Mouse (Mus musculus) spleen, embryonic (tissue): ENCODE data around the gene Hdac7.

Source experiments
- CTCF ChIA-PET: fragments of 350-600 bp; sonication (Branson Sonifier 250); formaldehyde crosslinking; loops from one replicate; lab custom pipeline; 2022; lab: Charles Lee

Hdac7 gene

DNA sequence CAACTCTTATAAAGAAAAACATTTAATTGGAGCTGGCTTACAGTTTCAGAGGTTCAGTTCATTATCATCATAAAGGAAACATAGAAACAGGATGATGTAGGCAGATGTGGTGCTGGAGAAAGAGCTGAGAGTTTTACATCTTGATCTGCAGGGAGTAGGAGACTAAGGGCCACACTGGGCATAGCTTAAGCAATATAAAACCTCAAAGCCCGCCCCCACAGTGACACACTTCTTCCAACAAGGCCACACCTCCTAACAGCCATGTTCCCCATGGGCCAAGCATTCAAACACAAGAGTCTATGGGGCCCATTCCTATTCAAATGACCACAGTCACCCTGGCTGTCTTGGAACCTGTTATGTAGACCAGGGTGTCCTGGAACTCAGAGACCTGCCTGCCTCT lies 64.7 kb downstream of the Hdac7 start:
- CTCF ChIA-PET, result interaction anchor here (0.7 kb wide), 1 partner anchor 15 kb away, joined by 3 read pairs; no protein-coding TSS in a partner anchor

DNA sequence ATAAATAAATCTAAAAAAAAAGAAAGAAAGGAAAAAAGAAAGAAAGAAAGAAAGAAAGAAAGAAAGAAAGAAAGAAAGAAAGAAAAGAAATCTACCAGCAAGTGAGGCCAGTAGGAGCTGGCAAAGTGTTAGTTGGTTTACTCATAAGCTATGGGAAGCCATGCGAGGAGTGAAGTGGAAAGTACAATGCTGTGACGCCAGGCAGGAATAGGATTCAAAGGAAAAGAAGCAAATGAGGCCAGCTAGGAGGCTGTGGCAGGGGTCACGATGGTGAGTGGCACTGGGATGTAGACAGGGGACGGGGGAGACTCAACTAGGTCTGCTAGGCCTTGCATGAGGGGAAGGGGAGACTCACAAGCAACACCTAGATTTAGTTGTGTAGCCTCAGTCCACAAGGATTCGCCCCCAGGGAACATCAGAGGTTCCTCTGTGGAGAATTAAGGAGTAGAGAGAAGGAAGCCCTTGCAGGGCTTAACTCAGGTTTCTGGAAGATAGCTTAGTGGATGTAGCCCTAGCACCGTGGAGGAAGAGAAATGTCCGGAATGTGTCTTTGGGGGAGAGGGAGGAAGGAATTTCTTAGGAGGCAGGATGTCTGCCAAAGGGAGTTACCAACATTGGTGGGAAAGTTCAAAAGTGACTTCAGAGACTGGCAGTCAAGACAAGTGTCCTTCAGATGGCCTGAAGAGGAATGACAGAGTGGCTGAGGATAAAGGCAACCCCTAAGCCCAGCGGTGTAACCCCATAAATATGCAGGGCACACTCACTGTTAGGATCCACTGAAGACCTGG lies 65.8 kb downstream of the Hdac7 start, which contains the start of gene Slc48a1:
Slc48a1 (plus strand) TSS at position 210 of the 788 bp plus-strand sequence.
- CTCF ChIA-PET, result no interaction called here

DNA sequence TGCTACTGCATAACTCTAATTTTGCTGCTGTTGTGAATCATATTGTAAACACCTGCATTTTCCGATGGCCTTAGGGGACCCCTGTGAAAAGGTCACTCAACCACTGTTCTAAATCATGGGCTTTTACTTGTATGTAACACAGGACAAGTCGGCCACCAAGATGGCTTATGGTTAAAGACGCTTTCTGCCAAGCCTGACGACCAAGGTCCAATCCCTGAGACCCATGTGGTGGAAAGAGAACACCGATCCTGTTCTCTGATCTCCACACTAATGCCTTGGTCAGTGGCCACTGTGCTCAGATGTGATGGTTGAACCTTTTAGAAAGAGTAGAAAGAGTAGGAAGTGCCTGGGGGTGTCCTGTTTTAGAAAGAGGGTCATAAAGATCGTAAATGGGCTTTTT lies 67.4 kb downstream of the Hdac7 start:
- CTCF ChIA-PET, result interaction anchor here (2.0 kb wide), 1 partner anchor 59 kb away, joined by 9 read pairs; no protein-coding TSS in a partner anchor

DNA sequence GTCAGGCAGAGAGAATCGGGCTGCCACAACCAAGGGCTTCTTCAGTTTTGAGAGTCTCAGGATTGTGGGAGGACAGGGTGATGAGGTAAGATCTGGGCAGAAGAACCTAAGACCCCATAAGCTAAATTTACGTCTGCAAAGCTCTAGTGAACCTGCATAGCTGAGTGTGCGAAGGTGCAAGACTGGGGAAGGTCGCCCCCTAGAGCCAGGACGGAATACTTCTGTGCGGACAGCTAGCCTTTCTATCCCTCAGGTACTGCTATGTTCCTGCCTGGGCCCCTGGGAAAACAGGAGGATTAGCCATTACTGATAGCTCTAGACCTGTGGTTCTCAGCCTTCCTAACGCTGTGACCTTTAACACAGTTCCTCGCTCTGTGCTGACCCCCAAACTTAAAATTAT lies 67.8 kb downstream of the Hdac7 start:
- CTCF ChIA-PET, result interaction anchor here (2.0 kb wide), 1 partner anchor 59 kb away, joined by 9 read pairs; no protein-coding TSS in a partner anchor

DNA sequence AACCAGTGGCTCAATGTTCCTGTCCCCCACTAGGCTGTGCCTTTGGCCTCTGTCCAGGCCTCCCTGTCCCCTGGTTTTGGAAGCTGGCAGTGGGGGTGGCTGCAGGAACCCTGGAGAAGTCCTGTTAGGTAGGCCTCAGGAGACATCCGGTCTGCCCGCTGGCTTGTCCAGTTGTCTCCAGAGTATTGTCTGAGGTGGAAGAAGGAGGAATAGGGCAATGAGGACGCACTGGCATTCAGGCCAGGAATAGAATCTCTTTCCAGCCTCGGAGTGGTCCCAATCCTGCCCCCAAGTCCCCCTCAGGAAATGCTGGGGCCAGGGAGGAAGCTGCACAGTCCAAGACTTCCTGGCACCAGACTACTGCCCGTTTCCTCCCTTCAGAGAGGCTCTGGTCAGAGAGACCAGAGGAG lies 70.3 kb downstream of the Hdac7 start:
- CTCF ChIA-PET, result no interaction called here

DNA sequence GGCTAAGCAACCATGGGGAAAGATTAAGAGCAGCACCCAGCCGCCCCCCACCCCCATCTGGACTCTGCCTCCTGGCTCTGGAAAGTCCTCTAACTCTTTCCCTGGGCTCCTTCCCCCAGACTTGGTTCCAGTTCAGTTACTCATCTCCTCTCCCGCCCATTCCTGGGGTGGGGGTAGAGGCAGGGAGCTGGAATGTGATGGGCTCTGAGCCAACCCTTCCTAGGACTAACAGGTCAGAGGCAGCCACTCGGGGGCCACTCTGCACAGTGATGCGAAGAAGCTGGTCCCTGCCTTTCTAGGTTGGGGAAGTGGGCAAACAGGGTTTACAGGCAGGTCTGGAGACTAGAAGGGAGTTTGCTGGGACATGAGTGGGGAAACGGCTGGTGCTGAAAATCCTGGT lies 71.2 kb downstream of the Hdac7 start:
- CTCF ChIA-PET, result no interaction called here

DNA sequence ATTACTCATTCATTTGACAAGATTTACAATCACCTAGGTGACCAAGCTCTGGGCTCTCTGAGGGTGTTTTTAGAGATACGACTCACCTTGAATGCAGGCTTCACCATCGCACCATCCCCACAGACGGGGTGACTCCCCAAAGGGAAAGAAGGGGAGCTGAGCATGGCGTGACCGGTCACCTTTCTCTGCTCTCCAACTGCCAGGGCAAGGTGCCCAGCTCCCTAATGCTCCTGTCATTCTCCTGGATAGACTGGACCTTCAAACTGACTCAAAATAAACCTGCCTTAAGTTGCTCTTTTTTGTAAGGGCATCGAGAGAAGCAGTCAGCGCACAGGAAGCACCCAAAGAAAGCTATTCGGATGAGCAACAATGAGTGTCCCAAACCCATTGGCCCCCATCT lies 74.0 kb downstream of the Hdac7 start:
- CTCF ChIA-PET, result interaction anchor here (1.3 kb wide), 1 partner anchor 52 kb away, joined by 3 read pairs; no protein-coding TSS in a partner anchor

DNA sequence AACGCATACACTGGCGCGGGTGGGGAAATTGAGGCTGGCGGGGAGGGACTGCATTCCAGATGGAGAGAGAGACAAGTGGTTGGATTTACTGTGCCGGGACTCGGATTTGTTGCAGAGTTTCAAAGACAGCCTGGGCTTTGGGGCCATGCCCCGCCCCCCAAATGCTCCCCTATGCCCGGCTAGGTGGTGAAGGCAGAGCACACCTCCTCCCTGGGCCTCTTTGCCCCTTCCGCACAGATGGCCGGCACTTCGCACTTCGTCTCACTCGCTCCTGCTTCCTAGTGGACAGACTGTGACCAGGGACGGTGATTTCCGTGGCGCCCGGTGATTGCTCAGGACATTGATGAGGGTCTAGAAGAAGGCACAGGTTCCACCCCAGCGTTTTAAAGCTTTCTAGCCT lies 76.1 kb downstream of the Hdac7 start:
- CTCF ChIA-PET, result interaction anchor here (1.6 kb wide), 1 partner anchor 48 kb away, joined by 7 read pairs; no protein-coding TSS in a partner anchor

DNA sequence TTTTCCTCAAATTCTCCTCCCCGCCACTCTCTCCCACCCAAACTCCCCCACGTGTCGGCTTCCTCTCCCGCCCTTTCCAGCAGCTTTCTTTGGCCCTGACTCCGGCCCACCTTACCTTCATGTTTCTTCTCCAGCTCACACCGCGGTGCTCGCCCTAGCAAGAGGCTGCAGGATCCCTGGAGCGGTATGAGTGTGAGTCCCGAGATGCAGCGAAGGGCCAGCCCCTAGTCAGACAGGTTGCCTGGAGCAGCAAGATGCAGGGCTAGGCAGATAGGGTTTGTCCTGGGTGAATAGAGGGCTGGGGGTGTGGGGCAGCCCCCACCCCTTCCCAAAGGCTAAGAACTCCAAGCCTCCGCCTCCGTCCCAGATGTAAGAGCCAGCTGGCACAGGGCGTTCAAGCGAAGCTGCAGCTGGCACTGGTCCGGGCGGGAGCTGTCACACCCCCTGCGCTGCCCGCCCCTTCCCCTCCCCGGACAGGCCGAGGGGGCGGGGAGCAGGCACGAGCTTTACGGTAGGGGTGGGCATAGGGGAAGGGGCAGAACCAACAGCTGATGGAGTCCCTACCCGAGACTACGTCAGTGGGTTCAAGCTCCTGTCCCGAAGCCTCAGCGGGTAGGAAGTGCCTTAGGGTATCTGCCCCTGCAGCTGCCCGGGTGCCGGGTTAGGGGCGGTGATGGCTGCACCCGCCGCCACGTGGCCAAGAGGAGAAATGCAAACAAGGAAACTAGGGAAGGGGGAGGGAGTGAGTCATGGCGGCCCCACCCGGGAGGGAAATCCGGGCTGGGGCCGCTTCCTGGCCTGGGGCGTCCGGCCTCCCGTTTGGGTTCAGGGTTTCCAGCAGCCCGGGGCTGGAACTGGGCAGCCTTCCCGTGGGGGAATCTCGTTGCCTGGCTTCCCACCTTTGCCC lies 76.8 kb downstream of the Hdac7 start, which contains the start of gene Rapgef3:
Rapgef3 (minus strand) TSS at position 693 of the 907 bp plus-strand sequence.
- CTCF ChIA-PET, result interaction anchor here (1.2 to 1.6 kb wide), 2 partner anchors 24 to 47 kb away, joined by 3 to 7 read pairs; no protein-coding TSS in a partner anchor

DNA sequence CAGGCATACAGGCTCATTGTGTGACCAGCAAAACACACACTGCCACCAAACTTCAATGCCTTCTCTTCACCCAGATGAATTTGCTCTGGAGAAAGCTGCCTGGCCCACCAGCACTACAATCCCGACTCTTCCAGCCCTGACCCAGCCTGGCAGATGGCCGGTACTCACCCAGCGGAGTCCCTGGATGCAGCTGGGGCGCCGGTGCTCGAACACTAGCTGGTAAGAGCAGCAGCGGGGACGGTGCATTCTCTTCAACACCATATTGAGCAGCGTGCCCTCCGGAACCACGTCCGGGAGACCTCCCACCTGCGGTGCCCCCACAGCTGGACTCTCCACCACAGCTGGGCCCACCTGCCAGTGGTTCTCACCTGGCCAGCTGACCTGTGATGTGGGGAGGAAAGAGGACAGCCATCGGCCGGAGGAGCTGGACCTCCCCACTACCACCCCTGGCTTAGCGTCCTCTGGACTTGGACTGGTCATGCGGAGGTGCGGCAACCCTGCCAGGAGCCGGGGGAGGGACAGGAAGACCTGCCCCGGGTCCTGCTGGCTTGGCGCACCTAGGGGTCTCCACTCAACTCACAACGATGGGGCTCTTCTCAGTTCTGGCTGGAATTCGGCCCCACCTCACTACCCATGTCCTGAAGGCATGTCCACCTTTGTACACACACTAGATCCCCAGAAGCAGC lies 77.6 kb downstream of the Hdac7 start:
- CTCF ChIA-PET, result interaction anchor here (1.2 to 1.6 kb wide), 2 partner anchors 23 to 47 kb away, joined by 3 to 7 read pairs; no protein-coding TSS in a partner anchor

DNA sequence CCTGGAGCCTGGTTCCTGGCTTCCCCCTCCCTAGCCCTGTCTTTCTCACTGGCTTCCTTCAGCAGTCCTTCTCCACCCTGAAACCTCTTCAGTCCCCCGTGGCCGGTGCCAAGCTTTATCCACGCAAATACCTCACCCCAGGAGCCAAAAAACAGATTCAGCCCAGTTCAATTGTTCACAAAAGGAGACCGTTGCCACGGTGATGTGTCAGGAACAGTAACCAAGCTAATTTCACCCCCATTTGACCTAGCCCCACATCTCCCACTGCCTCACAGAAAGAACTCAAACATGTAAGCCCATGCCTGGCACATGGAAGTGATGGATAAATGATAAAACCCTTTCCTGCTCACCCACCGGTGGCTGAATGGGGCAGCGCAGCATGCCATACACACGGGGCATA lies 78.1 kb downstream of the Hdac7 start:
- CTCF ChIA-PET, result no interaction called here

DNA sequence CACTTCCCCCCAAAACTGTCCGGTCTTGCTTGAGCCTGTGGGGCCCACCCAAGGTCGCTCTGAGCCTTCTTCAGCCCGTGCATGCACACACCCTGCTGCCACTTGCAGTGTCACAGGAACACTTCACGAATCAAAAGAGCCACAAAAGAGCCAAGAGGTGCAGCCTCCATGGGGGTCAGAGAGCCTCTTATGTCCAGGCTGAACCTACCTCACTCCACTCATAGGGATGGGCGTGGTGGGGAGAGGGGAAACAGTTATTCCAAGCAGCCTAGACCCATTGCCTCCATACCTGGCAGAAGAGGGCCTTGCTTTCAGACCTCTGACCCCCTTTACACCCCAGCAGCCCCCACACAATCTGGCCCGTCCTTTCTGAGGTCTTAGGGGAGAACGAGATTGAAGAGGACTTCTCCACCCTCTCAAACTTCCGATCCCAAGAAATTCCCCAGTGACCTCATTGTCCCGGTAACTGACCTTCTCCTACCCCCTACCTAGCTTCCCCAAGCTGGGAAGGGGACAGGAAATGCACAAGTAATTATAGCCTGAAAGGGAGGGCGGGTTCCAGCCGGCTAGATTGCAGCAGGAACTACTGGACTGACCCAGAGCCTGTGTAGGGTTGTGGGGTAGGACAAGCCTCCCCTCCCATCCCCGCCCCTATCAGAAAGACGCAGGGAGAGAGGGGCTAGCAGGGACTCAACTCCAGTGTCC lies 79.1 kb downstream of the Hdac7 start:
- CTCF ChIA-PET, result interaction anchor here (0.6 kb wide), 1 partner anchor 14 kb away, joined by 3 read pairs; no protein-coding TSS in a partner anchor

DNA sequence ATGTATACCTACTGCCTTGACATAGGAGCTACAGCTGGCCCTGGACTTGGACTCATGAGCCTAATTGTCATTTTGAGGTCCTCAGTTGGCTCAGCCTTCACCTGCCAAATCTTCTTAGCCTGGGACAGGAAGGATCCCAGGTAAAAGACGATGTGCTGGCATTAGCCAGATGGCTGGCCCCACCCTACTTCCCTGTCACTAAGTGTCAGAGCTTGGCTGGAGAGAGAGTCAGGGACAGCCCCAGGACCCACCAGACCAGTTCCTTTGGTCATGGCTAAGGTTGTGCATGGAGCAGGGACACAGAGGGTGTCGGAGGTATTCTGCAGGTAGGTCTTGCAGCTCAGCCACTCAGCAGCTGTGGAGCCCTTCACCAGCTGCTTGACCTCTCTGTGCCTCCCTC lies 79.8 kb downstream of the Hdac7 start:
- CTCF ChIA-PET, result interaction anchor here (0.6 kb wide), 1 partner anchor 15 kb away, joined by 3 read pairs; no protein-coding TSS in a partner anchor

DNA sequence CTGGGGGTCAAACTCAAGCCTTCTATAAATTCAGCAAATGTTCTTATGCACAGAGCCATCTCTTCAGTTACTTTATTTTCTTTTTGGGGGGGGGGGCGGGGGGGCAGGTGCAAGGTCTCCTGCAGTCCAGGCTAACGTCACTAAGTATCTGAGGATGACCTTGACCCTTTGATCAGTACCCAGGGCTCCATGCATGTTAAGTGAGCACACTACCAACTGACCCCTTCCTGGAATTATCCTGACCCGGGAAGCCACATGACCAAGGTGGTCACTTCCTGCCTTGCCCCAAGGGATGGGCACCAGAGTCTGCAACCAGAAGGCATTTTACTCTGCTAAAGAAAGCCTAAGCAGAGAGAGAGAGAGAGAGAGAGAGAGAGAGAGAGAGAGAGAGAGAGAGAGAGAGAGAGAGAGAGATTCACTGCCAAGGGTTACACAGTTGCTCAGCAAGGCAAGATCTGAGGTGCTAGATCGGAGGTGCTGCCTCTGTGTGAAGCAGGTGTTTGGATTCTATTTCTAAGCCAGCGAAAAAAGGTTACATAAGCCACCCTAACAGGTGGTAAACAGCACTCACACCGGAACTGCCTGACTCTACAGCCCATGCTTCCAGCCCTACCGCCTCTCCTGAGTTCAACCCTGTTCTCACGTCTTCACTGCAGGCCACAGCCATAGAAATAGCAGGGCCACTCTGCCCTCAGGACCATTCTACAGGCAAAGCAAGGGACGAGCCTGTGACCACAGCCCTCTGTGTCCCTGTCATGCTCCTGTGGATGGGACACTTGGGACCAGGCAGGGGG lies 80.8 kb downstream of the Hdac7 start:
- CTCF ChIA-PET, result interaction anchor here (0.6 kb wide), 1 partner anchor 82 kb away, joined by 8 read pairs; no protein-coding TSS in a partner anchor

DNA sequence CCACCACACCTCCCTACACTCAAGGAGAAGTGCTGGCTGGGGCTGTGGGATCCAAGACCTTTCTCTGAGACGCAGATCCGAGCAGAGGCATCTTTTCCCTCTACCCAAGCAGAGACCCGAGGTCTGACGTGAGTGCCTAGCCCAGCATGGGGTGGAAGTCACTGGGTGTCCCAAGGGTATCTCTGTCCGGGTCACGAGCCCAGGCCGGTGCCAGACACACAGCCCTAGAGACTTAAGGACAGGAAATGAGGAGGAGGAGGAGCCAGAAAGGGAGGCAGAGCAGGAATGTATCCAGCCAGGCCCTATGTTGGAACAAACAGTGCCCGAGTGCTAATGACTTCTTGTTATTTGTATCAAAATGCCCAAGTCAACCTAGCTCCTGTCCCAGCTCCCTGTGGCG lies 81.6 kb downstream of the Hdac7 start:
- CTCF ChIA-PET, result interaction anchor here (0.6 kb wide), 2 partner anchors 82 to 87 kb away, joined by 3 to 8 read pairs; no protein-coding TSS in a partner anchor

DNA sequence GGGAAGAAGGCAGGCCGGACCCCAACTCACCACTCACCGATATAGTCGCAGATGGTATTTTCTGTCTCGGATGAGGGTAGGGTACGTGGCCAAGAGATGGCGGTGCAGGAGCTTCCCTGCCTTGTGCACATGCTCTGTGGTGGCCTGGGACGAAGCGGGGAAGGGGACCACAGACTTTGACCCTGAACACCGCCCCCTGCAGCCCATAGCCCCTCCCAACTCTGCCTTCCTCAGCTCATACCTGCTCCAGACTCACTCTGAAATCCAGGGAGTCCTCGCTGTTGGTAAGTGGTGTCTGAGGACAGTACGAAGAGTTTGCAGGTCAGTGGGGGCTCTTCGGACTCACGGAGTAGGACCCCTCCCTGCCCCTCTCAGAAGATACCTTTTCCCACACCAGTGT lies 82.9 kb downstream of the Hdac7 start:
- CTCF ChIA-PET, result no interaction called here

DNA sequence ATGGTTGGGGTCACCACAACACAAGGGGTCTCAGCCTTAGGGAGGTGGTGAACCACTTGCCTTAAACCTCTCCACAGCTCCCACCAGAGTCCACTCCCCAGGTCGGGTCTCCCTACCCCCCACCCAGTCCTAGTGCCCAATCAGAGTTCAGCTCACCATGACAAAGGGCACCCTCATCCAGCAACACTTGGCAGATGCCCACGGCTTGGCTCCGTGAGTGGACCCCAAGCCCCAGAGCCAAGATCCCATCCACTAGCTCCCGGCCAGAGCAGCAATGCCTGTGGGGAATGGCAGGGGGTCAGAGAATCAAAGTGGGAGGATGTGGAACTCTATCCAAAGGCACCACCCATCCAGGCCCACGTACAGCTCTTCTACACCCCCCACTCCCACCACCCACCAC lies 83.3 kb downstream of the Hdac7 start:
- CTCF ChIA-PET, result no interaction called here

DNA sequence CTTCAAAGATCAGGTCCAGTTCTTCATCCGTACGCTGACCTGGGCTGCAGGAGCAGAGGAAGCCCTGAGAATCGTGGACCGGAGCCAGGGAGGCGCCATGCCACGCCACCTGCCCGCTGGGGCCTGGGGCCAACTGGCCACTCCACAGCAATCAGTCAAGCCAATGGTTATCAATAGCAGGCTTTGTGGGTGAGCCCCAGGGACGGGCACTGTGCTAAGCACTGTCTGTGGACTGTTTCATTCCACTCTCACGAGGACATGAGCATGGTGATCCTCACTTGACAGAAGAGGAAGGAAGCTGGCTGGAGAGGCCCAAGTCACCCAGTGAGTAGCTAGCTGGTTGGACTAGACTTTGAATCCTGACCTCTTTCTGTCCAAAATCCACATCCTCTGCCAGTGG lies 84.3 kb downstream of the Hdac7 start:
- CTCF ChIA-PET, result no interaction called here

DNA sequence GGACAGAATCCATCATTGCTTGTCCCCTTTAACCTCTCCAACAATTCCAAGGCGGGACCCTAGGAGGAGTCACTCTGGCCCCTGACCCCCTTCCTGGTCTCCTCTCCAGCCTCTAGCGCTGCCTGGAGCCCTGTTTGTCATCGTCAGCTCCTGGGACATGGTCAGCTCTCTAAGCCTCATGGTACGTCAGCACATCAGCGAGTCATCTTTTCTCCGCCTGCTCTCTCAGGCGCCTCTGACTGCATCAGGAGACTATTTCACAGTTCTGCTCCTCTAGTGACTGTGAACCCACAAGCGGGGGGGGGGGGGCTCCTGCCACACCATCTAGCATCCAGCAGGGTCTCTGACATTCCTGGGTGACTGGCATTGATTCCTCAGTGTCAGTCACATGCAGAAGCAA lies 88.9 kb downstream of the Hdac7 start:
- CTCF ChIA-PET, result no interaction called here
